Mouse (Mus musculus) intestine, embryonic 14.5 days (tissue): ENCODE measurements around the gene Mcts2. TPM values are rescaled to one million over a fixed set of nuclear protein-coding genes. Genes with fewer than 3 reads are reported as not detected.
A peak's percentile ranks its signal among the peaks of the same experiment; 100 is the strongest.

Source experiments
- ATAC-seq: fragments of 200-750 bp; cut with Nextera tagmentation; replicated peaks from 2 replicates; pipeline ENCODE4 v1.8.0; 2017; ENCODE audit warnings: low read depth, moderate number of reproducible peaks, moderate TSS enrichment, moderate library complexity; ENCODE audit not compliant: low FRiP score, low TSS enrichment
- DNase-seq: peaks from one replicate; pipeline ENCODE4 v3.0.0-alpha.2; 2018; ENCODE audit warnings: low spot score
- H3K27ac ChIP-seq: fragments of 300-500 bp; sonication (generic); 2 replicates; pipeline ENCODE4 v1.5.1; 2014; ENCODE audit warnings: low read depth, mild to moderate bottlenecking, control low read depth
- H3K27me3 ChIP-seq: fragments of 300-500 bp; sonication (generic); replicated peaks from 2 replicates; pipeline ENCODE4 v1.6.1; 2014; ENCODE audit warnings: low read length, control low read depth; ENCODE audit not compliant: control insufficient read depth, insufficient read depth
- H3K36me3 ChIP-seq: fragments of 300-500 bp; sonication (generic); 2 replicates; pipeline ENCODE4 v1.6.1; 2014; ENCODE audit warnings: low read length, control low read depth; ENCODE audit not compliant: control insufficient read depth, insufficient read depth
- H3K4me1 ChIP-seq: fragments of 300-500 bp; sonication (generic); replicated peaks from 2 replicates; pipeline ENCODE4 v1.6.1; 2014; ENCODE audit warnings: low read length, control low read depth, mixed read lengths; ENCODE audit not compliant: control insufficient read depth, insufficient read depth
- H3K4me2 ChIP-seq: fragments of 300-500 bp; sonication (generic); 2 replicates; pipeline ENCODE4 v1.6.1; 2014; ENCODE audit warnings: low read length
- H3K4me3 ChIP-seq: fragments of 300-500 bp; sonication (generic); 2 replicates; pipeline ENCODE4 v1.5.1; 2014; ENCODE audit warnings: low read depth, low read length, control low read depth, mixed read lengths
- H3K9ac ChIP-seq: fragments of 300-500 bp; sonication (generic); 2 replicates; pipeline ENCODE4 v1.6.1; 2014; ENCODE audit warnings: mild to moderate bottlenecking, low read length
- H3K9me3 ChIP-seq: fragments of 300-500 bp; sonication (generic); 2 replicates; pipeline ENCODE4 v1.6.1; 2016; ENCODE audit warnings: low read length, control low read depth; ENCODE audit not compliant: control insufficient read depth
- WGBS: fragments of 180-500 bp; shearing (Covaris S2); extraction: QIAGEN DNeasy Blood & Tissue Kit; methylation state at CpG from one replicate; pipeline ENCODE4 v1.1.7; 2014; 5-methylcytosine and 5-hydroxymethylcytosine counted together
- polyA plus RNA-seq: library from polyadenylated mRNA; unstranded; fragments of >200 nt; fragmentation: Nextera tagmentation; extraction: Ambion mirVana; gene quantifications from 2 replicates; pipeline ENCODE4 v1.2.1, GENCODE M21; 2014

The Mcts2 gene
- polyA plus RNA-seq, 1 experiment from 2014 or later = 32.8 TPM

DNA sequence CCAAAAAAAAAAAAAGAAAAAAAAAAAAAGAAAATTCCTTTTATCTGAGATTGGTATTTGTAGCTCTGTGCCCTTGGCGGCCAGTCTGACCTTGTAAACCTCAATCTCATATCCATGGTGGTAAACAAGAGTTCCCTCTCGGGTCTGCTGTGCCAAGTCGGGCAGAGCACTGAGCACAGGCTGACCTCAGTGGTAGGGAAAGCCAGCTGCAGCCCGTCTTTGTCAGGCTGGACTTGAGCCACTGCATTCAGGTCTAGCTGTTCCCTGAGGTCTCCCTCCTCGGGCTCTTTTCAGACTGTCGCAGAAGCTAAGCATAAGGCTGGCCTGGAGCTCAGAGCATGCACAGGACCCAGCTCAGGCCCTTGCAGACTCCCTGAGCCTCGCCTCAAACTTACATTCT, 7.9 kb downstream of the Mcts2 start:
- Histone ChIP-seq H3K9ac (no peak overlapping the region), H3K4me3 (no peak overlapping the region), H3K36me3 (peaks cover 61% of the 10 kb centered on the region), H3K27ac (no peak overlapping the region), H3K27me3 (no peaks in the 10 kb centered on the region), H3K9me3 (no peaks in the 10 kb centered on the region), H3K4me2 (no peak overlapping the region), H3K4me1 (peaks cover 3% of the 10 kb centered on the region; the same call in 1 of the 2 replicates)
- ATAC-seq (no peak), DNase-seq (no peak)
- 71% methylated on average over 7 of the region's 7 CpGs for WGBS

DNA sequence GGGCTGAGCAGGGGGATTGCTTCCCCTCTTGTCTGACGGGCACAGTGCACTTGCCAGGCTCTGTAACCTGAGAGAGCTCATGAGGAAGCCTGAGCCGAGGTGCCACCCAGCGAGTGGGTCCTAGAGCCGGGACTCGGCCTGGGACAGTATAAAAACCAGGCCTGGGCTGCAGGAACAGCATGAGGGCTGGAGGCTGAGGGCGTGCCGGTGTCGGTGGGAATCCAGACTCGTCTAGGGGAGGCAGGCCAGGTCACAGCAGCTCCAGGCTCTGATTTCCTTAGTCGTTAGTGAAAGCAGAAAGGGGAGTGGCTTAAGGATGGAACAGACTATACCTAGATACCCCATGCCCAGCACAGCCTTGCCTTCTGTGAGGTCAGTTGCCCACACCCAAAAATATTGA, 9.2 kb downstream of the Mcts2 start:
- peaks cover 62% of the 10 kb centered on the region for H3K36me3 ChIP-seq
- peak overlapping the region; percentile 55 for H3K9ac ChIP-seq
- H3K4me2 ChIP-seq = no peak overlapping the region
- H3K4me3 ChIP-seq = no peak overlapping the region
- peak overlapping the region; percentile 74; the same call in 1 of the 2 replicates for H3K27ac ChIP-seq
- WGBS = 65% methylated on average over 10 of the region's 10 CpGs
- DNase-seq = no peak
- no peaks in the 10 kb centered on the region for H3K9me3 ChIP-seq
- no peak for ATAC-seq
- H3K4me1 ChIP-seq = peaks cover 3% of the 10 kb centered on the region; the same call in 1 of the 2 replicates
- no peaks in the 10 kb centered on the region for H3K27me3 ChIP-seq

DNA sequence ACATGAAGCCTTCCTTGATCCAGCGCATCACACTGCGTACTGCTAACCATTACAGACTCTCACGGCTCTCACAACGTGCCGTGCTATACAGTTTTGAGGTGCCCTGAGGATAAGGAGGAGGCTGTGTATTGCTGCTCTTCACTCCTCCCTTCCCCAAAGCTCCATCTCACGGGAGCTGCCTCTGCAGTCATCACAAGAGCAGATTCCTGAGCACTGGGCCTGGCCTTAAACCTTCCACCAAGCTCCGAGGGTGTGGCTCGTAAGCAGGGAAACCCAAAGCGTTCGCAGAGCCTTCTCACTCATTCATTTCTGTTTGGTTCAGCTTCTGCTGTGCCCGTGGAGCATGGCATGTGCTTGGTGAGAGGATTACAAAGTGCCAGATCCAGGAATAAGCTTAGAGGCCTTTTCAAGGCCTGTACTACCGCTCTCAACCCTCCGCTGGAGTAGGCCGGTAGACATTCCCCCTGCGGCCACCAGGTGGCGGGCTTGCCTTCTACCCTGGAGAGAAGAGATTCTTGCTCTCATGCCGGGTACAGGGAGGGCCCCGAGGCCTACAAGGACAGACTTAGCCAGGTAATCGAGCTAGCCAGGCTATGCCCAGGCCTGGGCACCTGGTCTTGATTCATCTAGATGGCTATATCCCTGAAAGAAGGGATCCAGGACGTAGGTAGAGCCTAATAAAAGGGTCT, 9.8 kb downstream of the Mcts2 start:
- DNase-seq = peak; percentile 97
- no peaks in the 10 kb centered on the region for H3K9me3 ChIP-seq
- peak; percentile 71 for ATAC-seq
- H3K27ac ChIP-seq = peak overlapping the region; percentile 74
- 41% methylated on average over 20 of the region's 20 CpGs for WGBS
- no peaks in the 10 kb centered on the region for H3K27me3 ChIP-seq
- peaks cover 68% of the 10 kb centered on the region for H3K36me3 ChIP-seq
- no peak overlapping the region for H3K4me2 ChIP-seq
- no peak overlapping the region for H3K4me3 ChIP-seq
- H3K4me1 ChIP-seq = peaks cover 3% of the 10 kb centered on the region; the same call in 1 of the 2 replicates
- H3K9ac ChIP-seq = peak overlapping the region; percentile 55

DNA sequence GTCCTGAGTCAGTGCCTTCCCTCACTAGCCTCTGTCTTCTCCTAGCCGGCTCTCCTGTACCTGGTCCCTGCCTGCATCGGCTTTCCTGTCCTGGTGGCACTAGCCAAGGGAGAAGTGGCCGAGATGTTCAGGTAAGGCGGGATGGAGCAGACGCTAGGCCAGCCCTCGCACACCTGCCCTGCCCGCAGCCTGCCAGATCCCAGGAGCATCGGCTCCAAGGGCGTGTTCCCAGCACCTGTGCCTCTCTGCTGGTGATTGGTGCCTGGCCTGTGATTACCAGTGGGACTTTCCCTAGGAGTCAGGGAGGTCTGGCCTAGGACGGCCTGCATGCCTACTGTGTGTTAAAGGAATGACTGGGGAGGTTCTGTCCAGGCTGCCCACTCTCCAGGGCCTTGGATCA, 13.3 kb downstream of the Mcts2 start:
- WGBS = 93% methylated on average over 10 of the region's 10 CpGs
- H3K9ac ChIP-seq = no peak overlapping the region

DNA sequence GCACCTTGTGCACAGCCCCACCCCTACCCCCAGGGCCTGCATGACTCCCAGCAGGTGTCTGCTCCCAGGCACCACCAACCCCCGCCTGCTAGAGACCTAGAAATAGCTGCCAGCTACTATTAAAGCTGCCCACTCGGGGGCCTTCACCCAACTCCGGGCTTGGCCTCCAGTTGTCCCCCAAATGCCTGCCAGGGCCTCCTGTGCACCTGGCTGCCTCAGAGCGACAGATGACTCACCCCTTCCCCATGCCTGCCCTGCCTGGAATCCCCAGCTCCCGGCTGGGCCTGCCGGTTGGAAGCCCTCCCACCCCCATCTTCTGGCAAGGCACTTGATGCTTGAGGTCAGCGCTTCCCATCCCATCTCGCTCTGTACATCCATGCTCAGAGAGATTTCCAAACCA, 13.9 kb downstream of the Mcts2 start:
- Histone ChIP-seq H3K9ac (no peak overlapping the region), H3K27ac (no peak overlapping the region), H3K36me3 (peaks cover 91% of the 10 kb centered on the region), H3K4me3 (no peak overlapping the region), H3K27me3 (no peaks in the 10 kb centered on the region), H3K4me2 (no peak overlapping the region), H3K4me1 (no peaks in the 10 kb centered on the region; the same call in 1 of the 2 replicates), H3K9me3 (no peaks in the 10 kb centered on the region)
- WGBS = 89% methylated on average over 8 of the region's 8 CpGs
- ATAC-seq = no peak
- DNase-seq = no peak

More for the DNA sequence above, 13.3 kb downstream of the Mcts2 start:
- H3K4me3 ChIP-seq = no peak overlapping the region
- H3K4me2 ChIP-seq = no peak overlapping the region
- no peaks in the 10 kb centered on the region for H3K9me3 ChIP-seq
- H3K36me3 ChIP-seq = peaks cover 91% of the 10 kb centered on the region
- H3K27me3 ChIP-seq = no peaks in the 10 kb centered on the region
- ATAC-seq (no peak), DNase-seq (no peak)
- no peak overlapping the region for H3K27ac ChIP-seq
- no peaks in the 10 kb centered on the region; the same call in 1 of the 2 replicates for H3K4me1 ChIP-seq

DNA sequence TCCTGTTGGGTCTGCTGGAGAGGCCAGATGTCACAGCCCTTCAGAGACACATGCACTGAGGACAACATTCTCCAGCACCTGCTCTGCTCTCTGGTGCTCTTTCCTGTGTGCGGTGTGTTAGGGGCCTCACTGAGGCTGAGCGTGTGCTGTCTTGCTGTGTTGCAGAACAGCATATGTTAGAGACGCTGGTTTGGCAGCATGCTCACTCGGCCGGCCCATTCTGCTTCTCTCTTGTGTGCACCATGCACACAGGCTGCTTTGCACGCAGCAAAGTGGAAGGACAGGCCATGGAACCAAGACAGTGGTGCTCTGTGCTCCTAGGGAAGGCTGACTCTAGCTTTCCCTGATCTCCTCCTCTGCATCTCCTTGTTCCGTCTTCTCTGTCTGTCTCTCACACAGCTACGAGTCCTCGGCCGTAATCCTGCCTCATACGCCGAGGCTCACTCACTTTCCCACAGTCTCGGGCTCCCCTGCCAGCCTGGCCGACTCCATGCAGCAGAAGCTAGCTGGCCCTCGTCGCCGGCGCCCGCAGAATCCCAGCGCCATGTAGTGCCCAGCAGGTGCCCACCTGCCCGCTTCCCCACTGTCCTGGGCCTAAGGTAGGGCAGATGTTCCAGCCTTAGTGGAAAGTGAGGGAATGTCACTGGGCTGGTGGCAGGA, 16.9 kb downstream of the Mcts2 start:
- ATAC-seq = no peak

DNA sequence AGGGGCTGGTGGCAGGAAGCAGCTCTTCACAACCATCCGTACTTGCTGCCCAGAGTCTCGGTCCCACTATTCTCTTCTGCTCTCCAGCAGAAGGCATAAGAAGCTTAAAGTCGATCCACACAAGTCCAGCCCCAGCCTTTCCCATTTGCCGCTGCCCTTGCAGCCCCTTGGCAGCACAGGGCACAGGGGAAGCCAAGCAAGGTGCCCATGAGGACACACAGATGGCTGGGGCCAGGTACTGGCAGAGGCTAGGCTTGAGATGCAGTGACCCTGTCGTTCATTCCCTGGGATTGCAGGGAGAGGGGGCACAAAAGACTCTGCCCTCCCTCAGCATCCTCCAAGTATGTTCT, 17.4 kb downstream of the Mcts2 start:
- Histone ChIP-seq H3K4me2 (no peak overlapping the region), H3K36me3 (peaks cover 68% of the 10 kb centered on the region)
- WGBS = 89% methylated on average over 5 of the region's 5 CpGs

More for the DNA sequence above, 16.9 kb downstream of the Mcts2 start:
- WGBS = 91% methylated on average over 21 of the region's 21 CpGs
- Histone ChIP-seq H3K4me2 (no peak overlapping the region), H3K27ac (no peak overlapping the region), H3K4me1 (peaks cover 23% of the 10 kb centered on the region), H3K36me3 (peaks cover 72% of the 10 kb centered on the region), H3K4me3 (no peak overlapping the region), H3K27me3 (no peaks in the 10 kb centered on the region), H3K9ac (no peak overlapping the region), H3K9me3 (no peaks in the 10 kb centered on the region)
- no peak for DNase-seq

DNA sequence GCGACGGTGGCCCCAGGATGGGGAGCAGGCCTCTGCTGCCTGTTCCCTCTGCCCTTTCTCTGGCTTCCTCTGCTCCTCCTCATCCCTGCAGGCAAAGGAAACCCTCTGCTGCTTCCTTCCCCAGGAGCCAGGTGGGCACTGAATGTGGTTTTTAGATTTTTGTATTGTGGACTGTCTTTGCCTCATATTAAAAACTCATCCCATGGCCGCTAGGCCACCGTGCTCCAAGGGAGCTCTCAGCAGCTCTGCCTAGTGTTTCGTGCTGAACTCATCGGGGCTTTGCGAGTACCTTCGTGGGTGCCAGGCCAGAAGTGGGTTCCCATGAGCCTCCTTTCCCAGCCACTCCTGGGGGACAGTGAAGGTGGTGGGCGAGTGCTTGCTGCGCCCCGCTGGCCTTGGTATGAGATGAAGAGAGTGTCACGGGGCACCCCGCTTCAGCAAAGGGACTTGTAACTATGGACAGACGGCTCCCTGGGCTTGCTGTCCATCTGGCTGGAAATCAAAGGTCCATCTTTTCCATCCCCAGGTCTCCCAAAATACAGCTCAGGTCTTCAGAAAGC, 18.1 kb downstream of the Mcts2 start:
- peaks cover 61% of the 10 kb centered on the region for H3K36me3 ChIP-seq
- WGBS = 95% methylated on average over 14 of the region's 14 CpGs
- no peaks in the 10 kb centered on the region for H3K9me3 ChIP-seq
- no peak overlapping the region for H3K27ac ChIP-seq
- DNase-seq = no peak
- H3K27me3 ChIP-seq = no peaks in the 10 kb centered on the region
- no peak overlapping the region for H3K9ac ChIP-seq
- H3K4me3 ChIP-seq = no peak overlapping the region
- no peak for ATAC-seq
- H3K4me2 ChIP-seq = no peak overlapping the region
- peaks cover 23% of the 10 kb centered on the region for H3K4me1 ChIP-seq

More for the DNA sequence above, 17.4 kb downstream of the Mcts2 start:
- no peak overlapping the region for H3K4me3 ChIP-seq
- no peaks in the 10 kb centered on the region for H3K27me3 ChIP-seq
- peaks cover 23% of the 10 kb centered on the region for H3K4me1 ChIP-seq
- ATAC-seq (no peak), DNase-seq (no peak)
- H3K9me3 ChIP-seq = no peaks in the 10 kb centered on the region
- no peak overlapping the region for H3K27ac ChIP-seq
- H3K9ac ChIP-seq = no peak overlapping the region
